Mouse (Mus musculus) brain, embryonic 14.5 days (tissue): ENCODE measurements around the gene Alyref. TPM values are rescaled to one million over a fixed set of nuclear protein-coding genes. Genes with fewer than 3 reads are reported as not detected.

Source experiments
- DNase-seq: peaks from one replicate; pipeline ENCODE4 v3.0.0-alpha.2; 2011; ENCODE audit warnings: low read depth
- CTCF ChIP-seq: fragments of 200-500 bp; IDR thresholded peaks from 2 replicates; pipeline ENCODE4 v1.5.1; 2012; ENCODE audit warnings: inconsistent platforms, mild to moderate bottlenecking, moderate library complexity, borderline replicate concordance; ENCODE audit not compliant: insufficient read depth, insufficient read length; ENCODE audit errors: extremely low read depth
- POLR2A ChIP-seq: fragments of 200-500 bp; IDR thresholded peaks from 2 replicates; pipeline ENCODE4 v1.6.1; 2012; ENCODE audit warnings: mild to moderate bottlenecking, inconsistent platforms, borderline replicate concordance; ENCODE audit not compliant: poor library complexity, insufficient read depth, insufficient read length, severe bottlenecking; ENCODE audit errors: extremely low read depth
- polyA plus RNA-seq: library from polyadenylated mRNA; depleted of rRNA; stranded (reverse); fragments of >200 nt; gene quantifications from 2 replicates; pipeline ENCODE4 v1.2.3, GENCODE M21; 2012

Alyref gene
- polyA plus RNA-seq, 1 experiment, result 86.8 TPM

- TF ChIP-seq POLR2A (no peak), CTCF (no peak)
- no peak for DNase-seq
Measured at GRCm38 (mm10) chr11:120578024-120578693, 20.0 kb downstream of the Alyref start.

GRCm38 (mm10) chr11:120577211-120578023, 20.7 kb downstream of the Alyref start:
- peak; percentile 37; the same call in 1 of the 2 replicates for TF ChIP-seq CTCF
- TF ChIP-seq POLR2A, result no peak
- peak; percentile 35 for DNase-seq

- TF ChIP-seq POLR2A, result no peak
- TF ChIP-seq CTCF, result no peak
- DNase-seq, result no peak
Measured at GRCm38 (mm10) chr11:120576365-120576981, 21.7 kb downstream of the Alyref start.

GRCm38 (mm10) chr11:120575940-120576339, 22.2 kb downstream of the Alyref start:
- DNase-seq, result no peak

GRCm38 (mm10) chr11:120575046-120575445, 23.1 kb downstream of the Alyref start:
- TF ChIP-seq POLR2A (no peak), CTCF (no peak)
- DNase-seq, result no peak

More at GRCm38 (mm10) chr11:120575940-120576339, 22.2 kb downstream of the Alyref start:
- TF ChIP-seq POLR2A (no peak), CTCF (no peak)

- no peak for DNase-seq
- TF ChIP-seq POLR2A, result no peak
- TF ChIP-seq CTCF, result no peak
Measured at GRCm38 (mm10) chr11:120574278-120574600, 23.9 kb downstream of the Alyref start.

GRCm38 (mm10) chr11:120573585-120574277, 24.4 kb downstream of the Alyref start:
- TF ChIP-seq CTCF (no peak), POLR2A (no peak)
- DNase-seq, result no peak

GRCm38 (mm10) chr11:120572752-120573584, 25.2 kb downstream of the Alyref start, which contains the start of gene P4hb:
Gene P4hb, minus strand, starts transcription at chr11:120573253.
- TF ChIP-seq POLR2A (peak; percentile 93), CTCF (no peak)

GRCm38 (mm10) chr11:120572417-120572751, 25.8 kb downstream of the Alyref start:
- no peak for TF ChIP-seq CTCF
- TF ChIP-seq POLR2A, result no peak

More at GRCm38 (mm10) chr11:120572752-120573584, 25.2 kb downstream of the Alyref start, which contains the start of gene P4hb:
- DNase-seq, result peak; percentile 100

GRCm38 (mm10) chr11:120571754-120572416, 26.3 kb downstream of the Alyref start:
- TF ChIP-seq CTCF (no peak), POLR2A (no peak)
- peak; percentile 19 for DNase-seq

More at GRCm38 (mm10) chr11:120572417-120572751, 25.8 kb downstream of the Alyref start:
- DNase-seq, result no peak

GRCm38 (mm10) chr11:120571122-120571521, 27.0 kb downstream of the Alyref start:
- no peak for DNase-seq
- TF ChIP-seq POLR2A, result no peak
- TF ChIP-seq CTCF, result no peak
